Mouse (Mus musculus) stomach, postnatal 0 days (tissue): ENCODE results near the gene Adam15. TPM values are rescaled to one million over a fixed set of nuclear protein-coding genes. Genes with fewer than 3 reads are reported as not detected.

Experiments
- ATAC-seq: fragments of 200-750 bp; cut with Nextera tagmentation; 2 replicates; pipeline ENCODE4 v1.8.0; 2017; ENCODE audit not compliant: low FRiP score, low TSS enrichment
- DNase-seq: peaks from one replicate; pipeline ENCODE4 v3.0.0-alpha.2; 2016; ENCODE audit warnings: low spot score
- H3K27ac ChIP-seq: fragments of 300-500 bp; sonication (generic); replicated peaks from 2 replicates; pipeline ENCODE4 v1.5.1; 2014; ENCODE audit warnings: mild to moderate bottlenecking, control low read depth
- H3K27me3 ChIP-seq: fragments of 300-500 bp; sonication (generic); 2 replicates; pipeline ENCODE4 v1.6.1; 2014; ENCODE audit warnings: low read length; ENCODE audit not compliant: control insufficient read depth, insufficient read depth
- H3K36me3 ChIP-seq: fragments of 300-500 bp; sonication (generic); 2 replicates; pipeline ENCODE4 v1.6.1; 2014; ENCODE audit warnings: low read length, mixed read lengths; ENCODE audit not compliant: control insufficient read depth, insufficient read depth
- H3K4me1 ChIP-seq: fragments of 300-500 bp; sonication (generic); replicated peaks from 2 replicates; pipeline ENCODE4 v1.6.1; 2014; ENCODE audit warnings: antibody characterized with exemption; ENCODE audit not compliant: control insufficient read depth, insufficient read depth
- H3K4me2 ChIP-seq: fragments of 300-500 bp; sonication (generic); replicated peaks from 2 replicates; pipeline ENCODE4 v1.6.1; 2014; ENCODE audit warnings: low read depth, mild to moderate bottlenecking, control low read depth, moderate library complexity
- H3K4me3 ChIP-seq: fragments of 300-500 bp; sonication (generic); 2 replicates; pipeline ENCODE4 v1.5.1; 2014; ENCODE audit warnings: low read depth, low read length, control low read depth
- H3K9ac ChIP-seq: fragments of 300-500 bp; sonication (generic); 2 replicates; pipeline ENCODE4 v1.6.1; 2014; ENCODE audit warnings: mild to moderate bottlenecking, low read length, control low read depth, mixed read lengths
- H3K9me3 ChIP-seq: fragments of 300-500 bp; sonication (generic); 2 replicates; pipeline ENCODE4 v1.6.1; 2016; ENCODE audit warnings: low read length; ENCODE audit not compliant: control insufficient read depth
- CTCF ChIP-seq: IDR thresholded peaks from 2 replicates; pipeline ENCODE4 v1.5.1; 2016; ENCODE audit warnings: antibody characterized with exemption, low read depth, mild to moderate bottlenecking, moderate library complexity
- EP300 ChIP-seq: optimal IDR thresholded peaks from 2 replicates; pipeline ENCODE3; 2016; ENCODE audit warnings: antibody characterized with exemption
- WGBS: fragments of 180-500 bp; shearing (Covaris S2); extraction: QIAGEN DNeasy Blood & Tissue Kit; methylation state at CpG from one replicate; pipeline ENCODE4 v1.1.7; 2014; 5-methylcytosine and 5-hydroxymethylcytosine counted together
- polyA plus RNA-seq: library from polyadenylated mRNA; unstranded; fragments of >200 nt; fragmentation: Nextera tagmentation; extraction: Ambion mirVana; gene quantifications from 2 replicates; pipeline ENCODE4 v1.2.1, GENCODE M21; 2015

The Adam15 gene
- polyA plus RNA-seq, 1 experiment from 2014 or later, result 43.0 TPM

DNA sequence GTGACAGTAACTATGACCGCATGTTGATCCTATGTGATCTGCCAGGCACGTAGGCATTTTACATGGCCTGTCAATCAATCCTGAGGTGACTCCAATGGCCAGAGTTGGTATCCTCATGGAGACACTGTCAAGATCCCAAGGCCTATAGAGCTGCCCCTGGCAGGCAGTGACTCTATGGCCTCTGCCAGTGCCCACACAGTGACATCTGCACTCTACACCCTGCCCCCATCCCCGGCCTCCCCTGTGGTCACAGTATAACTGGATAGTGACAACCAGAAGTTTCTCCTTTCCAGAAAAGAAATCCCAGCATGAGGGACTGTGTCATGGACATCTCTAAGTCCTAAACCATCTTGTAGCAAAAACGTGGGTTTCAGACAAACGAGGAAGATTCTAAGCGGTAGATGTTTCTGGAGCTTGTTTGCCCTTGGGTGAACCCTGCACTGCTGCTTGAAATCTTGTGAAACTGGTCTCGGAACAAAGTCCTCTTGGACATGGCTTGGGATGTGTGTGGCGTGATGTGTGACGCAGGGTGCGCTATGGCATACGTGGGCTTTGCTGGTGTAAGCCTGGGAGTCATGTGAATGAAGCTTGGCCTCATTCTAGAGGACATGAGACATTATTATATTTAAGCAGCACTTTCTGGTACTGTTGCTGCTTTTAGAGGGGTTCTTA lies 56.4 kb downstream of the Adam15 start:
- DNase-seq (no peak), ATAC-seq (no peak)
- H3K36me3 ChIP-seq, result no peaks in the 10 kb centered on the region
- no peak overlapping the region for H3K9ac ChIP-seq
- H3K9me3 ChIP-seq, result no peaks in the 10 kb centered on the region
- H3K4me3 ChIP-seq, result no peak overlapping the region
- H3K4me2 ChIP-seq, result no peak overlapping the region
- H3K4me1 ChIP-seq, result no peaks in the 10 kb centered on the region
- no peaks in the 10 kb centered on the region for H3K27me3 ChIP-seq
- no peak overlapping the region for H3K27ac ChIP-seq
- 82% methylated on average over 11 of the region's 11 CpGs for WGBS
- TF ChIP-seq EP300 (no peak), CTCF (no peak)

DNA sequence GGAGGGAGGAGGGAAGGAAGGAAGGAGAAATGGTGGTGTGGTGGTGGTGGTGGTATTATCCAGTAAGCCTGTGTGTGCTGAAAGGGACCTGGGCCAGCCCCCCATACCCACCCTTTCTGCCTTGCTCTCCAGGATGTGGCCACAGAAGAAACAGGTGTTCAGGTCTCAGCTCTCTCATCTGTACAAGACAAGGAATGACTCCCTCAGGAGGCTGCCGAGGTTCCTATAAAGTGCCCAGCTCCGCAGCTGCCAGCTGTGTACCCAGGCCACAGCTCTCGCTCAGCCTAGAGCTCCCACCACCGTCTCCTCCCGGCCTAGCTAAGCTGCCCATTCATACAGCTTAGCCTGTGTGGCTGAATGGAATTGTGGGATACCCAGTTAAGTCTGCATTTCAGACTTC lies 57.5 kb downstream of the Adam15 start:
- WGBS, result 71% methylated on average over 5 of the region's 5 CpGs
- ATAC-seq, result no peak
- H3K4me1 ChIP-seq, result no peaks in the 10 kb centered on the region
- no peaks in the 10 kb centered on the region for H3K36me3 ChIP-seq
- no peak for DNase-seq
- TF ChIP-seq CTCF, result no peak
- TF ChIP-seq EP300, result no peak
- H3K4me3 ChIP-seq, result no peak overlapping the region
- no peak overlapping the region for H3K4me2 ChIP-seq
- no peaks in the 10 kb centered on the region for H3K27me3 ChIP-seq
- no peaks in the 10 kb centered on the region for H3K9me3 ChIP-seq
- H3K27ac ChIP-seq, result no peak overlapping the region
- H3K9ac ChIP-seq, result no peak overlapping the region

DNA sequence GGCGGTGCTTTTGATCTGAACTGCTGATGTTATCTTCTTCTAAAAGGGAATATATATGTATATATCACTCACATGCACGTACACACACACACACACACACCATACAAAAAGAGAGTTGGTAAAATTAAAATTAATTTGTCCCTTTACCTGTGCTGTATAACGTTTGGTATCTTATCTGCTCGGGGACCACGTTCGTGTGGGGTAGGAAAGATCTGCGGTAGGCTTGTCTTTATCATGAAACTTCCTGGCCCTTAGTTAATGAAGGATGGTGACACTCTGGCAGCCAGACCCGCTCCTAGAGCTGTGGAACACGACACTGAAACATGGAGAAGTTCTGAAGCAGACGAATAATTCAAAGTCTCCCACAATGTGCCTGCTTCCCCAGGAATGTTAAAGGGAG lies 57.9 kb downstream of the Adam15 start:
- H3K4me2 ChIP-seq, result no peak overlapping the region
- 60% methylated on average over 10 of the region's 10 CpGs for WGBS
- no peak for ATAC-seq
- H3K36me3 ChIP-seq, result no peaks in the 10 kb centered on the region
- no peak overlapping the region for H3K9ac ChIP-seq
- H3K4me3 ChIP-seq, result no peak overlapping the region
- DNase-seq, result no peak
- no peaks in the 10 kb centered on the region for H3K4me1 ChIP-seq
- TF ChIP-seq CTCF, result no peak
- no peak for TF ChIP-seq EP300
- H3K27ac ChIP-seq, result no peak overlapping the region
- no peaks in the 10 kb centered on the region for H3K27me3 ChIP-seq
- no peaks in the 10 kb centered on the region for H3K9me3 ChIP-seq

Other genes starting within 250 kb of the Adam15 start
- 0.17 TPM in 1 of 2 replicates, not detected in the other for gene Gm43738, start 248.9 kb downstream of the Adam15 start, polyA plus RNA-seq
- 372 and 379 TPM in 2 replicates for gene Fdps, start 248.0 kb downstream of the Adam15 start, polyA plus RNA-seq
- gene Pklr, start 213.9 kb downstream of the Adam15 start, polyA plus RNA-seq, result 6.6 and 6.8 TPM in 2 replicates
- 0.45 and 0.71 TPM in 2 replicates for gene Hcn3, start 189.8 kb downstream of the Adam15 start, polyA plus RNA-seq
- 10.2 and 11.3 TPM in 2 replicates for gene Clk2, start 185.2 kb downstream of the Adam15 start, polyA plus RNA-seq
- gene Scamp3, start 172.5 kb downstream of the Adam15 start, polyA plus RNA-seq, result 65.4 and 66.3 TPM in 2 replicates
- gene Fam189b, start 166.9 kb downstream of the Adam15 start, polyA plus RNA-seq, result 7.5 and 9.1 TPM in 2 replicates
- 98.5 and 112 TPM in 2 replicates for gene Gba, start 147.1 kb downstream of the Adam15 start, polyA plus RNA-seq
- gene Thbs3, start 134.8 kb downstream of the Adam15 start, polyA plus RNA-seq, result 25.5 and 31.1 TPM in 2 replicates
- 129 and 133 TPM in 2 replicates for gene Mtx1, start 122.9 kb downstream of the Adam15 start, polyA plus RNA-seq
- gene Muc1, start 120.9 kb downstream of the Adam15 start, polyA plus RNA-seq, result 212 and 255 TPM in 2 replicates
- gene Krtcap2, start 104.0 kb downstream of the Adam15 start, polyA plus RNA-seq, result 266 and 314 TPM in 2 replicates
- gene Trim46, start 103.7 kb downstream of the Adam15 start, polyA plus RNA-seq, result 2.7 and 3.3 TPM in 2 replicates
- gene Dpm3, start 90.6 kb downstream of the Adam15 start, polyA plus RNA-seq, result 140 and 152 TPM in 2 replicates
- 107 and 113 TPM in 2 replicates for gene Slc50a1, start 79.4 kb downstream of the Adam15 start, polyA plus RNA-seq
- gene Efna1, start 68.9 kb downstream of the Adam15 start, polyA plus RNA-seq, result 34.8 and 36.6 TPM in 2 replicates
- gene Efna3, start 27.0 kb downstream of the Adam15 start, polyA plus RNA-seq, result 25.8 and 29.2 TPM in 2 replicates
- gene Efna4, start 12.0 kb downstream of the Adam15 start, polyA plus RNA-seq, result 8.9 and 11.7 TPM in 2 replicates
- 0.33 and 0.41 TPM in 2 replicates for gene Dcst2, start 12.0 kb upstream of the Adam15 start, polyA plus RNA-seq
- 0.29 and 0.36 TPM in 2 replicates for gene Dcst1, start 15.3 kb upstream of the Adam15 start, polyA plus RNA-seq
- 7.9 and 9.1 TPM in 2 replicates for gene Zbtb7b, start 44.8 kb upstream of the Adam15 start, polyA plus RNA-seq
- gene Lenep, start 52.8 kb upstream of the Adam15 start, polyA plus RNA-seq, result not detected in 2 replicates
- gene Flad1, start 61.9 kb upstream of the Adam15 start, polyA plus RNA-seq, result 20.9 and 22.6 TPM in 2 replicates
- 158 and 179 TPM in 2 replicates for gene Cks1b, start 68.4 kb upstream of the Adam15 start, polyA plus RNA-seq
- 42.6 and 49.0 TPM in 2 replicates for gene Shc1, start 68.4 kb upstream of the Adam15 start, polyA plus RNA-seq
- 18.0 and 21.3 TPM in 2 replicates for gene Pygo2, start 80.2 kb upstream of the Adam15 start, polyA plus RNA-seq
- 48.4 and 48.6 TPM in 2 replicates for gene Pbxip1, start 86.7 kb upstream of the Adam15 start, polyA plus RNA-seq
- 49.7 and 55.0 TPM in 2 replicates for gene Pmvk, start 104.5 kb upstream of the Adam15 start, polyA plus RNA-seq
- 4.5 and 5.3 TPM in 2 replicates for gene Kcnn3, start 170.2 kb upstream of the Adam15 start, polyA plus RNA-seq